Mouse (Mus musculus): Measurements from ENCODE around the gene Prrg4.

DNA sequence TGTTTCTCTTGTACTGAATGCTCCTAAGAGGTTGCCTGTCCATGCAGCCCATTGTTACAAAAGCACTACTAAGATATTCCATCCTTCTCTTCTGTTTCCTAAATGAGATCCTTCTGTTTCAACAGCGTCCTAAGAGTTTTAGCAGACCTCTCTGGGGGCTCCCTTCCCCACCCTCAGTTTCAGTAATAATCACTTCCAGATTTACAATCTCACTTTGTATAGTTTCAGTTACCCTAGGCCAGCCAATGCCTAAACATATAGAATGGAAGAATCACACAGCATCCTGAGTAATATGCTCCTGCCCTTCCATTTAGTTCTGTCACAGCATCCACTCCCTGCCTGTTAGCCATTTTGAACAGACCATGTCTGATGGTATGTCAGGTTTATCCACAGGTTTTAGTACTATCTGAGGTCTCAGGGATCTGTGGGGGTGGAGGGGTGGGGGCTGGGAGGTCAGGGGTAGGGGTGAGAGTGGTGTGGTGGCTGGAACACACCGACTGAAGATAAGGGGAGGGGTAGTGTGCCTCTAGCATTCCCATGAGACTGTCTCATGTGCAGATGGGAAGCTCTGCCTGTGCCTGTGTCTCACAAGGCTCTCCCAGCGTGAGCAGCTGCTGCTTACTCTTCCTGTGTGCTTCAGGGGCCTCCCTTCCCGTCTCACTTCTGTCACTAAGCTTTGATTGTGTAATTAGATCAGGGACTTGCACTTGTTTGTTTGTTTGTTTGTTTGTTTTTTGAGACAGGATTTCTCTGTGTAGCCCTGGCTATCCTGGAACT is 2.9 kb downstream of the Prrg4 start:
- TF ChIP-seq CTCF (IDR thresholded peaks at IDR 0.05; ENCODE audit: low read depth) (no peak), EP300 (IDR thresholded peaks at IDR 0.05; ENCODE audit: low read depth) (no peak)

Measured in heart, postnatal 0 days (tissue).